Mouse (Mus musculus) cerebellum, adult 11-12 months (tissue): ENCODE measurements at regions not wholly inside any gene's neighbourhood (a gene's known extent, or its start where the extent isn't known, plus 50 kb on each side); places are given as distances from the start of the nearest gene placed in this dataset.
"Not testable (repeated sequence)": the region's sequence is repeated elsewhere in the genome, so short reads cannot be mapped to it uniquely, and the experiment has no call there.

Experiments used
- DNase-seq: peaks from one replicate; pipeline ENCODE4 v3.0.0; 2022

GRCm38 (mm10) chr1:112486046-112486445 lies 621.3 kb upstream of the Dsel start:
- DNase-seq: not testable (repeated sequence)

- DNase-seq: peak; percentile 3
These were observed 591.3 kb upstream of the Dsel start for GRCm38 (mm10) chr1:112456047-112456446.

- no peak for DNase-seq
These were observed 587.7 kb upstream of the Dsel start for GRCm38 (mm10) chr1:112452390-112452789.

DNA sequence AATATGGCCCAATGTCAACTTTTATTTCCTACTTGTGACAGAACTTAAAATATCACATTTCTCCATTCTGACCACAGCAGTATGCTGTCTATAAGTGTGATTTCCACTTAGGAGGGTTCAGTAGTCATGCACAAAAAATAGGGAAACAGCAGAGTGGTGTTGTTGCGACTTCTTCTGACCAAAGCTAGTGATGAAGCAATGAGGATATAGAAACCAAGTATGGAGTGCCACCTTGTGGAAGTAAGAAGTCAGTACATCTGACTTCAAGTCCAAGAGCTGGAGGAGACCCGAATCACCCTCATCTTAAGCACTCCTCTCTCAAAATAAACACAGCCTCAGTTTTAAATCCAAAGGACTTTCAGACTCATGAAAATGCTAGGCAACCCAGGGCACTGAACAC lies 586.9 kb upstream of the Dsel start:
- DNase-seq: no peak

DNA sequence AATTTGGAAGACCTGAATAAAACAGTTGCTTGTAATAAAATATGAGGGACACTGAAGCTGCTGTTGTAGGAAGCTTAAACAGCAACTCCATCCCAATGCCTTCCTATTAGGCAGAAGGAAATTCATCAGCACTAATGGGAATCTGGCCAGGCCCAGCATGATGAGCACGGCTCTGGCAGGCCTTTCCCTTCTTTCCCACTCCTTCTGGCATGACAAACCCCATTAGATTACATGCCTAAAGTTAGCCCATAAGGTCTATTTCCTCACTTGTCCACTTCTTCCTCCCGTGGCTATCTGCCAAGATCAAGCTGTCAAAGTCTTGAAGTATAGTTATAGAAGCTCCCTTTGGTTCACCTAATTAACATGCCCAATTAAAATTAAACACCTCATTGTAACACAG lies 574.4 kb upstream of the Dsel start:
- DNase-seq: no peak

DNA sequence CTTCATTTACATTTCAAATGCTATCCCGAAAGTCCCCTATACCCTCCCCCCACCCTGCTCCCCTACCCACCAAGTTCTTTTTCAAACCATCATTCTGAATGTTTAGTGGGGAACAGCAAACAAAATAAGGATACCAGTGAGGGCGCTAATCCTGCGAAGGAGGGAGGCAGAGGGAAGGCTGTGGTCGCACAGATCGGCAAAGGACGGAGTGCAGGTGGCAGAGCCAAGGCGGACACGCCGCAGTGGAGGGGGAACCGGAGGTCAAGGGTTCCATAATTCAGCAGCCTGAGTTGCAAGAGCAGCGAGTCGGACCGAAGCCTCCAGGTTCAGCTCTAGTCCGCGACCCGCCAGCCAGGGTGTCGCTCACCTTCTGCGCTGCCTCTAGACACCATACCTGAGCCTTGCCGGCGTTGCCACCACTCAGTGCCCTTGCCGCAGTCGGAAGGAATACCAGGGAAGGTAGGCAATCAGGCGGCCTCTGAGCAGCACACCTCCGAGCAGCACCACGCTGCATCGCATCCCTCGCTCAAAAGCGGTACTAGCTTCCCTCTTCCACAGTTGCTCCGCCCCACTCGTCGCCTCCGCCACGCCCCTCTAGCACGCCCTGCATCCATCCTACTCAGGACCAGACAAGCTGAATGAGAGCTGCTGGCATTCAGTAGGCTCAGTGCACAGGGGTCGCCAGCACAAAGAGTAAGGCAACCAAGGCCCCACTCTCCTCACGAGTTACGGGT lies 551.8 kb upstream of the Dsel start:
- DNase-seq: no peak

DNA sequence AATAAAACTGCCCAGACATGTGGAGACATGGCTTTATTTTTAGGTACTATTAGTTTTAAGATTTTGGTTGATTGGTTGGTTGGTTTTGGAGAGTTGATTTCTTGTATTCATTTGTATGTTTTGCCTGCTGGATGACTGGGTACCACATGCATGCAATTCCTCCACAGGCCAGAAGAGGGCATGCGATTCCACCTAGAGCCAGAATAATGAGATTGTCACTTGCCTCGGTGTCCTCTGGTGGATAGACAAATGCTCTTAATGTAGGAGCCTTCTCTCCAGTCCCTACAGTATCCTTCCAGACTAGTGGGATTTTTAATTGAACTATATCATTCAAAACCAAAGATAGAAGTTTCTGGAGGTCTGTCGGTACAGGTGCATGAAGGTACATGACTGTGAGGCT lies 524.1 kb upstream of the Dsel start:
- DNase-seq: no peak

GRCm38 (mm10) chr1:112384015-112384414 lies 519.3 kb upstream of the Dsel start:
- DNase-seq: no peak

DNA sequence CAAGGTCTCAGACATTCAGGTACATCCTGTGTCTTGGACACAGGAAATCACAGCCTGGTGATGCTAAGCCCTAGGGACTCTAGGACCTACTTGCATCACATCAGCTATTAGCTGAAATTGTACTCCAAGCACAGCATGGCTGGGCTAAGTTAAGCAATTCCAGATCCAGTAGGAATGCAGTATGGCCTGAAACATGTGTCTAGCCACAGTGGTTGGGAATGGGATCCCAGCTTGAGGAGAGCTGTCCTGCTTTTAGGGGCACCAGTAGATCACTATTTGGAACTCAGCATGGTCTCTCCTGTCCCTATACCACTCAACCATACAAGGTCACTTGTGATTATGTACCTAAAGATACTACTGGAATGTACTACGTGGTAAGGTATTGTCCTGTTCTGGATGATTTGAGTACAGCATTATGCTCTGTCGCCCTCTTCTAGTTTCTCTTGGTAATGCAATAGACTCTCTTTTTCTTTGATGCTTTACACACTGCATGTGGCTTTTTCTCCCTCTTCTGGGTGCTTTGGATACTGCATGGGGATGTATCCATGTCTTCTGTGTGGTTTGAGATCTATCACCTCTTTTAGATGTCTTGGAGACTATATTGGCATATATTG lies 515.0 kb upstream of the Dsel start:
- DNase-seq: no peak

GRCm38 (mm10) chr1:112378660-112379059 lies 513.9 kb upstream of the Dsel start:
- DNase-seq: no peak

DNA sequence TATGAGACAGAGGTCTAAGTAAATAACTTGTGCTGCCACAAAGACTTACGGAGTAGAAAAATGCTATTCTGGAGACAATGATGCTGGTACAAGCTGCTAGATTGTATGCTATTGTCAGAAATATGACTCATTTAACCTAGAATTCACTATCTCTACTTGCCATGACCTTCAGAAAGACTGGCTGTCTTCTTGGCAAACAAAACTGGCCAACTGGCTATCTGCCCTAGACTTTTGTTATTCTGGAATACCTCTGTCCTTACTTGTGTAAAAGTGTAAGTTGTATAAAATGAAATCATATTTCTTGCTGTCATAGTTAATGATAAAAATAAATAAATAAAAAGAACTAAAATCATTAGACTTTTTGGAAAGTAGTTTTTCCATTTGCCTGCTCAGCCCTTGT lies 491.1 kb upstream of the Dsel start:
- DNase-seq: no peak
